Mouse (Mus musculus): ENCODE measurements around the gene Hnrnpdl. TPM values are rescaled to one million over a fixed set of nuclear protein-coding genes. Genes with fewer than 3 reads are reported as not detected.

Hnrnpdl gene
- polyA plus RNA-seq, 1 experiment = 346 TPM

- H3K36me3 ChIP-seq (ENCODE audit: control insufficient read depth, insufficient read depth, low read length, poor library complexity, severe bottlenecking) = no peaks in the 10 kb centered on the region; the same call in 1 of the 2 replicates
- no peak overlapping the region for H3K27ac ChIP-seq (ENCODE audit: insufficient read depth, low read length)
- no peaks in the 10 kb centered on the region for H3K9me3 ChIP-seq (replicated peaks; ENCODE audit: control insufficient read depth, insufficient read depth, low read length, poor library complexity, severe bottlenecking)
- H3K4me3 ChIP-seq (ENCODE audit: low read depth, low read length) = peak overlapping the region; percentile 4; the same call in 1 of the 2 replicates
- H3K9ac ChIP-seq (ENCODE audit: low read depth, poor library complexity, severe bottlenecking) = no peak overlapping the region
- TF ChIP-seq EP300 (IDR thresholded peaks at IDR 0.05; ENCODE audit: insufficient read depth, low read depth, low read length) (no peak), CTCF (IDR thresholded peaks at IDR 0.05; ENCODE audit: low read depth, low read length) (no peak), POLR2A (IDR thresholded peaks at IDR 0.05; ENCODE audit: insufficient read depth, low read length) (no peak)
- no peaks in the 10 kb centered on the region for H3K27me3 ChIP-seq (ENCODE audit: control insufficient read depth, insufficient read depth, low read length, poor library complexity, severe bottlenecking)
- H3K4me1 ChIP-seq (ENCODE audit: control insufficient read depth, insufficient read depth, low read length) = peaks cover 2% of the 10 kb centered on the region
These were observed 39.8 kb upstream of the Hnrnpdl start for GRCm38 (mm10) chr5:100079040-100079930.

- no peaks in the 10 kb centered on the region for H3K9me3 ChIP-seq (replicated peaks; ENCODE audit: control insufficient read depth, insufficient read depth, low read length, poor library complexity, severe bottlenecking)
- H3K4me3 ChIP-seq (ENCODE audit: low read depth, low read length) = no peak overlapping the region
- no peak for TF ChIP-seq EP300 (IDR thresholded peaks at IDR 0.05; ENCODE audit: insufficient read depth, low read depth, low read length)
- peak; percentile 39 for TF ChIP-seq CTCF (IDR thresholded peaks at IDR 0.05; ENCODE audit: low read depth, low read length)
- peaks cover 6% of the 10 kb centered on the region for H3K36me3 ChIP-seq (ENCODE audit: control insufficient read depth, insufficient read depth, low read length, poor library complexity, severe bottlenecking)
- no peaks in the 10 kb centered on the region for H3K27me3 ChIP-seq (ENCODE audit: control insufficient read depth, insufficient read depth, low read length, poor library complexity, severe bottlenecking)
- no peak overlapping the region for H3K9ac ChIP-seq (ENCODE audit: low read depth, poor library complexity, severe bottlenecking)
- H3K4me1 ChIP-seq (ENCODE audit: control insufficient read depth, insufficient read depth, low read length) = peaks cover 2% of the 10 kb centered on the region
- no peak overlapping the region for H3K27ac ChIP-seq (ENCODE audit: insufficient read depth, low read length)
These were observed 35.1 kb upstream of the Hnrnpdl start for GRCm38 (mm10) chr5:100074571-100074970.

DNA sequence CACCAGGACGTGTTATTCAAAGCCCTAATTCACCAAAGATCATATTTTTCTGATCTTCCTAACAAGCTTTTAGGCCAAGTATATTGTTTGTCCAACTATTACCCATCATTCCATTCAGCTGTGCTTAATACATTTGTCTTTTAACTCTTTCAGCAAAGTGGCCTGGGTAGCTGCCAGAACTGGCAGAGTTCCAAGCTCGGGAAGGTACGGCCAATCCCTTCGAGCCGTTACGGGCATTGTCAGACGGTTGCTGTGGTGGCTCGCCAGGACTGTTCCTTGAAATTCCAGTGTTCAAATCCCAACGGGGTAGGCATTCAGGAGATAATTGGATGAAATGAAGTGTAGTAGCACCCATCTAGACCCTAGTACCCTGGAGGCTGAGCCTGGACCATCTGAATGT, 33.1 kb upstream of the Hnrnpdl start:
- peaks cover 8% of the 10 kb centered on the region for H3K36me3 ChIP-seq (ENCODE audit: control insufficient read depth, insufficient read depth, low read length, poor library complexity, severe bottlenecking)
- no peaks in the 10 kb centered on the region for H3K27me3 ChIP-seq (ENCODE audit: control insufficient read depth, insufficient read depth, low read length, poor library complexity, severe bottlenecking)
- no peaks in the 10 kb centered on the region for H3K9me3 ChIP-seq (replicated peaks; ENCODE audit: control insufficient read depth, insufficient read depth, low read length, poor library complexity, severe bottlenecking)
- no peak overlapping the region for H3K27ac ChIP-seq (ENCODE audit: insufficient read depth, low read length)
- no peak overlapping the region for H3K9ac ChIP-seq (ENCODE audit: low read depth, poor library complexity, severe bottlenecking)
- H3K4me1 ChIP-seq (ENCODE audit: control insufficient read depth, insufficient read depth, low read length) = no peaks in the 10 kb centered on the region
- TF ChIP-seq POLR2A (IDR thresholded peaks at IDR 0.05; ENCODE audit: insufficient read depth, low read length) (no peak), EP300 (IDR thresholded peaks at IDR 0.05; ENCODE audit: insufficient read depth, low read depth, low read length) (no peak), CTCF (IDR thresholded peaks at IDR 0.05; ENCODE audit: low read depth, low read length) (no peak)
- no peak overlapping the region for H3K4me3 ChIP-seq (ENCODE audit: low read depth, low read length)

DNA sequence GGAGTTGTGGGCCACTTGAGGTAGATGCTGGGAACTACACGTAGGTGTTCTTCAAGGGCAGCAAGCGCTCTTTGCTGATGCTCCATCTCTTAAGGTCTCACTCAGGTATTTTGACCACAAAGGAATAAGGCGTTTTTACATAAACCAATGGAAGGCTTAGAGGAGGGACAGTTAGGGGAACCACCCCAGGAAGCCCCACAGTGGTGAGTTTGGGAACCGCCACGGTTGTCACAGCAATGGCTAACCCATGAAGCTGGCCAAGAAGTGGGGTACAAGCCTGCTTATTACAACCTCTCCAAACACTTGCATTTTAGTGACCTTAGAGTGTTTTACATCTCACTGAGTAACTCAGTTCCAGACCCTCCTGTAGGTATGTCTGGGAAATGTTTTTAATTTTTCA, 32.1 kb upstream of the Hnrnpdl start:
- H3K36me3 ChIP-seq (ENCODE audit: control insufficient read depth, insufficient read depth, low read length, poor library complexity, severe bottlenecking) = peaks cover 13% of the 10 kb centered on the region
- H3K4me1 ChIP-seq (ENCODE audit: control insufficient read depth, insufficient read depth, low read length) = no peaks in the 10 kb centered on the region
- no peaks in the 10 kb centered on the region for H3K27me3 ChIP-seq (ENCODE audit: control insufficient read depth, insufficient read depth, low read length, poor library complexity, severe bottlenecking)
- TF ChIP-seq CTCF (IDR thresholded peaks at IDR 0.05; ENCODE audit: low read depth, low read length) (no peak), EP300 (IDR thresholded peaks at IDR 0.05; ENCODE audit: insufficient read depth, low read depth, low read length) (no peak), POLR2A (IDR thresholded peaks at IDR 0.05; ENCODE audit: insufficient read depth, low read length) (no peak)
- H3K9me3 ChIP-seq (replicated peaks; ENCODE audit: control insufficient read depth, insufficient read depth, low read length, poor library complexity, severe bottlenecking) = no peaks in the 10 kb centered on the region
- H3K27ac ChIP-seq (ENCODE audit: insufficient read depth, low read length) = no peak overlapping the region
- H3K4me3 ChIP-seq (ENCODE audit: low read depth, low read length) = no peak overlapping the region
- H3K9ac ChIP-seq (ENCODE audit: low read depth, poor library complexity, severe bottlenecking) = no peak overlapping the region

GRCm38 (mm10) chr5:100070255-100070654, 30.8 kb upstream of the Hnrnpdl start:
- Histone ChIP-seq H3K9ac (ENCODE audit: low read depth, poor library complexity, severe bottlenecking) (no peak overlapping the region), H3K4me3 (ENCODE audit: low read depth, low read length) (no peak overlapping the region), H3K9me3 (replicated peaks; ENCODE audit: control insufficient read depth, insufficient read depth, low read length, poor library complexity, severe bottlenecking) (no peaks in the 10 kb centered on the region), H3K36me3 (ENCODE audit: control insufficient read depth, insufficient read depth, low read length, poor library complexity, severe bottlenecking) (peaks cover 13% of the 10 kb centered on the region), H3K4me1 (ENCODE audit: control insufficient read depth, insufficient read depth, low read length) (no peaks in the 10 kb centered on the region), H3K27ac (ENCODE audit: insufficient read depth, low read length) (no peak overlapping the region), H3K27me3 (ENCODE audit: control insufficient read depth, insufficient read depth, low read length, poor library complexity, severe bottlenecking) (no peaks in the 10 kb centered on the region)
- peak; percentile 98 for TF ChIP-seq CTCF (IDR thresholded peaks at IDR 0.05; ENCODE audit: low read depth, low read length)
- TF ChIP-seq EP300 (IDR thresholded peaks at IDR 0.05; ENCODE audit: insufficient read depth, low read depth, low read length) = no peak

GRCm38 (mm10) chr5:100069526-100069925, 30.1 kb upstream of the Hnrnpdl start:
- Histone ChIP-seq H3K27me3 (ENCODE audit: control insufficient read depth, insufficient read depth, low read length, poor library complexity, severe bottlenecking) (no peaks in the 10 kb centered on the region), H3K9ac (ENCODE audit: low read depth, poor library complexity, severe bottlenecking) (no peak overlapping the region)

More at GRCm38 (mm10) chr5:100069526-100069925, 30.1 kb upstream of the Hnrnpdl start:
- Histone ChIP-seq H3K4me3 (ENCODE audit: low read depth, low read length) (no peak overlapping the region), H3K9me3 (replicated peaks; ENCODE audit: control insufficient read depth, insufficient read depth, low read length, poor library complexity, severe bottlenecking) (no peaks in the 10 kb centered on the region), H3K36me3 (ENCODE audit: control insufficient read depth, insufficient read depth, low read length, poor library complexity, severe bottlenecking) (peaks cover 18% of the 10 kb centered on the region), H3K27ac (ENCODE audit: insufficient read depth, low read length) (no peak overlapping the region), H3K4me1 (ENCODE audit: control insufficient read depth, insufficient read depth, low read length) (no peaks in the 10 kb centered on the region)
- TF ChIP-seq CTCF (IDR thresholded peaks at IDR 0.05; ENCODE audit: low read depth, low read length) = no peak
- no peak for TF ChIP-seq EP300 (IDR thresholded peaks at IDR 0.05; ENCODE audit: insufficient read depth, low read depth, low read length)
- TF ChIP-seq POLR2A (IDR thresholded peaks at IDR 0.05; ENCODE audit: insufficient read depth, low read length) = no peak

Data from ES-Bruce4 (cell line).